Mouse (Mus musculus) kidney, embryonic 14.5 days (tissue): ENCODE results near the gene Dmpk. TPM values are rescaled to one million over a fixed set of nuclear protein-coding genes. Genes with fewer than 3 reads are reported as not detected.
"Not testable (repeated sequence)": the region's sequence is repeated elsewhere in the genome, so short reads cannot be mapped to it uniquely, and the experiment has no call there.

Source experiments
- ATAC-seq: fragments of 200-750 bp; cut with Nextera tagmentation; 2 replicates; pipeline ENCODE4 v1.8.0; 2017; ENCODE audit warnings: moderate number of reproducible peaks, mild to moderate bottlenecking, moderate TSS enrichment, moderate library complexity; ENCODE audit not compliant: low FRiP score, low TSS enrichment
- H3K27ac ChIP-seq: fragments of 300-500 bp; sonication (generic); 2 replicates; pipeline ENCODE4 v1.5.1; 2014; ENCODE audit warnings: low read depth, mild to moderate bottlenecking, low read length, moderate library complexity, mixed read lengths
- H3K27me3 ChIP-seq: fragments of 300-500 bp; sonication (generic); 2 replicates; pipeline ENCODE4 v1.6.1; 2014; ENCODE audit warnings: mild to moderate bottlenecking, low read length; ENCODE audit not compliant: control insufficient read depth, insufficient read depth
- H3K36me3 ChIP-seq: fragments of 300-500 bp; sonication (generic); 2 replicates; pipeline ENCODE4 v1.6.1; 2014; ENCODE audit warnings: low read length, mixed read lengths; ENCODE audit not compliant: control insufficient read depth, insufficient read depth
- H3K4me1 ChIP-seq: fragments of 300-500 bp; sonication (generic); 2 replicates; pipeline ENCODE4 v1.6.1; 2014; ENCODE audit warnings: low read length, mixed read lengths; ENCODE audit not compliant: control insufficient read depth, insufficient read depth
- H3K4me2 ChIP-seq: fragments of 300-500 bp; sonication (generic); replicated peaks from 2 replicates; pipeline ENCODE4 v1.6.1; 2014; ENCODE audit warnings: low read depth, mild to moderate bottlenecking, low read length
- H3K4me3 ChIP-seq: fragments of 300-500 bp; sonication (generic); 2 replicates; pipeline ENCODE4 v1.5.1; 2014; ENCODE audit warnings: mild to moderate bottlenecking, low read length
- H3K9ac ChIP-seq: fragments of 300-500 bp; sonication (generic); 2 replicates; pipeline ENCODE4 v1.6.1; 2014; ENCODE audit warnings: low read depth, mild to moderate bottlenecking, low read length, moderate library complexity
- H3K9me3 ChIP-seq: fragments of 300-500 bp; sonication (generic); 2 replicates; pipeline ENCODE4 v1.6.1; 2016; ENCODE audit warnings: low read length; ENCODE audit not compliant: control insufficient read depth
- WGBS: fragments of 180-500 bp; shearing (Covaris S2); extraction: QIAGEN DNeasy Blood & Tissue Kit; methylation state at CpG from one replicate; pipeline ENCODE4 v1.1.7; 2014; 5-methylcytosine and 5-hydroxymethylcytosine counted together
- polyA plus RNA-seq: library from polyadenylated mRNA; unstranded; fragments of >200 nt; fragmentation: Nextera tagmentation; extraction: Ambion mirVana; gene quantifications from 2 replicates; pipeline ENCODE4 v1.2.1, GENCODE M21; 2014

Dmpk gene
- polyA plus RNA-seq, 1 experiment from 2014 or later: 12.1 TPM

DNA sequence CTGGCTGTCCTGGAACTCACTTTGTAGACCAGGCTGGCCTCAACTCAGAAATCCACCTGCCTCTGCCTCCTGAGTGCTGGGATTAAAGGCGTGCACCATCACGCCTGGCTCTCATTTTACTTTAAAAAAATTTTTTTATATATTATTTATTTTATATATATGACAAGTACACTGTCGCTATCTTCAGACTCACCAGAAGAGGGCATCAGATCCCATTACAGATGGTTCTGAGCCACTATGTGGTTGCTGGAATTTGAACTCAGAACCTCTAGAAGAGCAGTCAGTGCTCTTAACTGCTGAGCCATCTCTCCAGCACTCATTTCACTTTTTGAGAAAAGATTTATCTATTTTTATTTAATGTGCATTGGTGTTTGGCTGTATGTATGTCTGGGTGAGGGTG, 12.6 kb upstream of the Dmpk start:
- peaks cover 12% of the 10 kb centered on the region for H3K27me3 ChIP-seq
- H3K9ac ChIP-seq, ATAC-seq, H3K9me3 ChIP-seq, H3K36me3 ChIP-seq, H3K4me1 ChIP-seq, H3K4me3 ChIP-seq, H3K27ac ChIP-seq, H3K4me2 ChIP-seq: not testable (repeated sequence)
- 54% methylated on average over 3 of the region's 3 CpGs for WGBS

DNA sequence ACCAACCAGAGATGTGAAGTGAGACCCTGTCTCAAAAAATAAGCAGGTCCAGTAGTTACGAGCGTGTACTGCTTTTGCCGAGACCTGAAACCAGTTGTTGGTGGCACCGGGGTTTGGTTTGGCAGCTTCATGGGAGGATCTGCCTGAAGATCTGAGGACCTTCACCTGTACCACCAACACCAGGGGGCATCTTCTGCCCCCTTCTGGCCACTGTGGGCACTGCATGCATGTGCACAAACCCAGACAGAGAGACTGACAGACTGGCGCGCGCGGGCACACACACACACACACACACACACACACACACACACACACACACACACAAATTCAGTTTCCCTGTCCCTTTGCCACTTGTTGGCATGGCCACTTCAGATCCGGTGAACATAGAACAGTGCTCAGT, 10.1 kb upstream of the Dmpk start:
- no peaks in the 10 kb centered on the region for H3K9me3 ChIP-seq
- no peak for ATAC-seq
- WGBS: 71% methylated on average over 9 of the region's 9 CpGs
- H3K4me1 ChIP-seq: peaks cover 18% of the 10 kb centered on the region
- H3K4me2 ChIP-seq: no peak overlapping the region
- no peak overlapping the region for H3K4me3 ChIP-seq
- H3K36me3 ChIP-seq: peaks cover 7% of the 10 kb centered on the region
- no peak overlapping the region for H3K9ac ChIP-seq
- no peak overlapping the region for H3K27ac ChIP-seq
- H3K27me3 ChIP-seq: no peaks in the 10 kb centered on the region

DNA sequence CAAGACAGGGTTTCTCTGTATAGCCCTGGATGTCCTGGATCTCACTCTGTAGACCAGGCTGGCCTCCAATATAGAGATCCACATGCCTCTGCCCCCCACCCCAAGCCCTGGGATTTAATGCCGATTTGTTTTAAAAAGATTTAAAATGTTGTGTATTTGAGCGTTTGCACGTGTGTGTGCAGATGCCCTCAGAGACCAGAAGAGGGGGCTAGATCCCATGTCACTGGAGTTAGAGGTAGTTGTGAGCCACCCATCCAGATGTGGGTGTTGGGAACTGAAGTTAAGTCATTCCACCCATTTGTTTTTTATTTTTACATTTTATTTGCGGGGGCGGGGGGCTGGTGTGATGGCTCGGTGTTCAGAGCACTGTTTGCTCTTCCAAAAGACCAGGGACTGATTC, 9.2 kb upstream of the Dmpk start:
- no peak overlapping the region for H3K9ac ChIP-seq
- H3K9me3 ChIP-seq: no peaks in the 10 kb centered on the region
- H3K36me3 ChIP-seq: peaks cover 17% of the 10 kb centered on the region
- no peak overlapping the region for H3K4me2 ChIP-seq
- H3K4me3 ChIP-seq: no peak overlapping the region
- H3K27ac ChIP-seq: no peak overlapping the region
- 95% methylated on average over 6 of the region's 6 CpGs for WGBS
- no peaks in the 10 kb centered on the region for H3K27me3 ChIP-seq
- no peak for ATAC-seq
- peaks cover 18% of the 10 kb centered on the region for H3K4me1 ChIP-seq

DNA sequence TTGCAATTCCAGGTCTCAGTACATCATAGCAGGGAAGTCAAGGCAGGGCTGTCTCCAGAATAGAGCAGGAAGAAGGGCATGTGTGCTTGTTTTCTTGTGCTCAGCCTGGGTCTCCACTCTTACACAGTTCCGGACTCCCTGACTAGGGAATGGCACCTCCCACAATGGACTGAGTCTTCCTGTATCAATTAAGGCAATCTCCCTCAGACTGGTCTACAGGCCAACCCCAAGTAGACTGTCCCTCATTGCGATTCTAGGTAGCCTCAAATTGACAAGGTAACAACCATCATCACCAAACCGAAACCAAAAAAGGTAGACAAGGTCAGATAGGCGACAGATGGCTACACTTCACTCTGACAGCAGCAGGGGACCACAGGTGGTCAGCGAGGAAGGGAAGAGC, 8.4 kb upstream of the Dmpk start:
- 63% methylated on average over 5 of the region's 5 CpGs for WGBS
- no peak overlapping the region for H3K27ac ChIP-seq

DNA sequence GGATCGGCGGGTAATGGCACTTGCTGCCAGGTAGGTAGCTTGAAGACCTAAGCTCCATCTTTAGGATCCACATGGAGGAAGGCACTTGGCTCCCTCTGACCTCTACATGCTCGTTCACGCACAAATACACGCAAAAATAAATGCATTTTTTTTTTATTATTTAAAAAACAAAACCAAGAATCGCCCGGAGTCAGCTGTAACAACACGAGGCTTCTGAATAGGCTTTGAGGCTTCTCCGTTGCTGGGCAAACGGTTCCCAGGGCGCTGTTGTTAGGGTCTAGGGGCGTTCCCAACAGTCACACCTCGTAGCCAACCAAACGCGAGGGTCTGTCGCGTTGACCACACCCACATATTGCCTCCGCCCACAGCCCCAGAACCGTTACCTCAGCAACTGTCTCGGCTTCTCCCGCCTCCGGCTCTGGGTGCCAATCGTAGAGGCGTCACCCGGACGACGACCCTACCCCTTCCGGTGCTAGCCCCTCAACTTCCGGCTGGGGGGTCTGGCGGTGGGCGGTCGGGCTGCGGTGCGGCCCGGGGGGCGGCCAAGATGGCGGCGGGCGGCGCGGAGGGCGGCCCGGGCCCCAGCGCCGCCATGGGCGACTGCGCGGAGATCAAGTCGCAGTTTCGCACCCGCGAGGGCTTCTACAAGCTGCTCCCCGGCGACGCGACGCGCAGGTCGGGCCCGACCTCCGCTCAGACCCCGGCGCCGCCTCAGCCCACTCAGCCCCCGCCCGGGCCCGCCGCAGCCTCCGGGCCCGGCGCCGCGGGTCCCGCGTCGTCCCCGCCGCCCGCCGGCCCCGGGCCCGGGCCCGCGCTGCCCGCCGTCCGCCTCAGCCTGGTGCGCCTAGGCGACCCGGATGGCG, 7.7 kb upstream of the Dmpk start, which contains the start of gene Dmwd:
Gene Dmwd (plus strand): TSS at position 505 of the 863 bp plus-strand sequence.
- Histone ChIP-seq H3K27ac (peak within 1 kb of the TSS; percentile 73; the same call in 1 of the 2 replicates), H3K4me1 (peaks cover 18% of the 10 kb centered on the region), H3K27me3 (no peaks in the 10 kb centered on the region), H3K9ac (peak within 1 kb of the TSS; percentile 98), H3K4me2 (peak within 1 kb of the TSS; percentile 87), H3K36me3 (peaks cover 30% of the 10 kb centered on the region), H3K9me3 (no peaks in the 10 kb centered on the region), H3K4me3 (peak within 1 kb of the TSS; percentile 98)
- peak; percentile 98 for ATAC-seq
- WGBS: under 1% methylated on average over 81 of the region's 91 CpGs

More for the DNA sequence above, 8.4 kb upstream of the Dmpk start:
- H3K4me2 ChIP-seq: peak overlapping the region; percentile 47
- H3K9me3 ChIP-seq: no peaks in the 10 kb centered on the region
- ATAC-seq: no peak
- H3K4me3 ChIP-seq: peak overlapping the region; percentile 98
- H3K27me3 ChIP-seq: no peaks in the 10 kb centered on the region
- peaks cover 23% of the 10 kb centered on the region for H3K36me3 ChIP-seq
- H3K9ac ChIP-seq: peak overlapping the region; percentile 12; the same call in 1 of the 2 replicates
- H3K4me1 ChIP-seq: peaks cover 18% of the 10 kb centered on the region

DNA sequence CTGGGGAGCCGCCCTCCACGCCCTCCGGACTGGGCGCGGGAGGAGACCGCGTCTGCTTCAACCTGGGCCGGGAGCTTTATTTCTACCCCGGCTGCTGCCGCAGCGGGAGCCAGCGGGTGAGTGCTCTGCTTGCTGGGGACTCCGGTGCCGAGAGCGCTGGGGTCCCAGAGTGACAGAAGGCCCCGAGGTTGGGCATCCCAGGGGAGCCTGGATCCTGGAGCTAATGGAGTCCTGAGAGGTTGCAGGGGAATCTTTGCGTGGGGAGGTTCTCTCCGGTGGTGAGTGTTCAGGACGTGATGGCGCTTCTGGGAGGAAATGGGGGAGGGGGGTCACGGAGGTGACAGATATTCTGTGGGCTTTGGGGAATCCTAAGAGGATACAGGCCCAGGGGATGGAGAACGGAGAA, 7.1 kb upstream of the Dmpk start:
- 0% methylated on average over 22 of the region's 22 CpGs for WGBS

DNA sequence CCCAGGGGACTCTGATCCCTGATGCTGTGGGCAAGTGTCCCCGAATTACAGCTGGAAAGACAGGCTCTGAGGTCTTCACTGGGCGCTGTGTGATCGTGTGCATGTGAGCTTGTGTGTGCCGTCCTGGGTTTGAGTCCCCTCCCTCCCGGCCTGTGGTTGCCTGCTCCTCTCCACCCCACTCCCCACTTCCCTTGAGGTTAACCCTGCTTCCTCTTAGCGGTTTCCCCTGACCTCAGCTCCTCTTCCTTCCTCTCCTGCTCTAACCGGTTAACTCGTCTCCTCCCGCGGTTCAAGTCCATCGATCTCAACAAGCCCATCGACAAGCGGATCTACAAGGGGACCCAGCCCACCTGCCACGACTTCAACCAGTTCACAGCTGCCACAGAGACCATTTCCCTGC, 5.9 kb upstream of the Dmpk start:
- Histone ChIP-seq H3K4me3 (peak overlapping the region; percentile 98), H3K4me1 (peaks cover 27% of the 10 kb centered on the region), H3K27me3 (no peaks in the 10 kb centered on the region), H3K9ac (peak overlapping the region; percentile 98; the same call in 1 of the 2 replicates), H3K9me3 (no peaks in the 10 kb centered on the region), H3K27ac (no peak overlapping the region), H3K4me2 (peak overlapping the region; percentile 87), H3K36me3 (peaks cover 46% of the 10 kb centered on the region)
- ATAC-seq: no peak
- 45% methylated on average over 14 of the region's 14 CpGs for WGBS

More for the DNA sequence above, 7.1 kb upstream of the Dmpk start:
- H3K4me3 ChIP-seq: peak overlapping the region; percentile 98
- no peaks in the 10 kb centered on the region for H3K9me3 ChIP-seq
- H3K27ac ChIP-seq: peak overlapping the region; percentile 73; the same call in 1 of the 2 replicates
- ATAC-seq: peak; percentile 7; the same call in 1 of the 2 replicates
- no peaks in the 10 kb centered on the region for H3K27me3 ChIP-seq
- peak overlapping the region; percentile 87 for H3K4me2 ChIP-seq
- H3K4me1 ChIP-seq: peaks cover 18% of the 10 kb centered on the region
- peak overlapping the region; percentile 98 for H3K9ac ChIP-seq
- peaks cover 36% of the 10 kb centered on the region for H3K36me3 ChIP-seq

DNA sequence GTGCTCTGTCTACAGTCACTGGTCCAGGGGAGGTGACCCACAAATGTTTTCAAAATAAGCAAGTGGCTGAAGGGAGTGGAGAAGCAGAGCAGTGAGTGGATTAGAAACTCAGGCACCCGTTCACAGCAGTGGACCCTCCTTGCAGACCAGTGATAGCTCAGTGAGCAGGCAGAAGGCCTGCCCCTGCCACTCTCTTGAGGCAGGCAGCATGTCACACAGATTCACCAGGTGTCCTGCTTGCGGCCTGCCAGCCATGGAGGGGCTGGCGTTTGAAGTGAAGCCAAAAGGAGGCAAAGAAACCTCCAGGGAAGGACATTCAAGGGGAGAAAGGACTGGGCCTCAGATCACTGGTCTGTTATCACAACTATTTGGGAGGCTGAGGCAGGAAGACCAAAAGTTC, 4.9 kb upstream of the Dmpk start:
- Histone ChIP-seq H3K27ac (no peak overlapping the region), H3K9me3 (no peaks in the 10 kb centered on the region), H3K9ac (no peak overlapping the region), H3K27me3 (no peaks in the 10 kb centered on the region), H3K36me3 (peaks cover 46% of the 10 kb centered on the region), H3K4me2 (no peak overlapping the region), H3K4me3 (no peak overlapping the region), H3K4me1 (peaks cover 37% of the 10 kb centered on the region)
- 77% methylated on average over 3 of the region's 3 CpGs for WGBS
- ATAC-seq: no peak

DNA sequence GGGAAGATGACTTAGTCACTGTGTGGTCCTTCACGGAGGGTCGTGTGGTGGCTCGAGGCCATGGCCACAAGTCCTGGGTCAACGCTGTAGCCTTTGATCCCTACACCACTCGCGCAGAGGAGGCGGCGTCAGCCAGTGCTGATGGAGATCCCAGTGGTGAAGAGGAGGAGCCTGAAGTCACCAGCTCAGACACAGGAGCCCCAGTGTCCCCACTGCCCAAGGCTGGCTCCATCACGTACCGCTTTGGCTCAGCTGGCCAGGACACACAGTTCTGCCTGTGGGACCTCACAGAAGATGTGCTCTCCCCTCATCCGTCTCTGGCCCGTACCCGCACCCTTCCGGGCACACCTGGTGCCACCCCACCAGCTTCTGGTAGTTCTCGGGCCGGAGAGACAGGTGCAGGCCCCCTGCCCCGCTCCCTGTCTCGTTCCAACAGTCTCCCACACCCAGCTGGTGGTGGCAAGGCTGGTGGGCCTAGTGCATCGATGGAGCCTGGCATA, 3.1 kb upstream of the Dmpk start:
- ATAC-seq: no peak
- H3K4me1 ChIP-seq: peaks cover 52% of the 10 kb centered on the region
- H3K9ac ChIP-seq: no peak overlapping the region
- no peak overlapping the region for H3K4me3 ChIP-seq
- no peak overlapping the region for H3K27ac ChIP-seq
- no peaks in the 10 kb centered on the region for H3K27me3 ChIP-seq
- no peak overlapping the region for H3K4me2 ChIP-seq
- H3K36me3 ChIP-seq: peaks cover 46% of the 10 kb centered on the region
- WGBS: 83% methylated on average over 19 of the region's 19 CpGs
- H3K9me3 ChIP-seq: no peaks in the 10 kb centered on the region
